Mouse (Mus musculus) heart, postnatal 0 days (tissue): ENCODE data around the gene Smim15. TPM values are rescaled to one million over a fixed set of nuclear protein-coding genes. Genes with fewer than 3 reads are reported as not detected.

Experiments used
- ATAC-seq: fragments of 200-750 bp; cut with Nextera tagmentation; 2 replicates; pipeline ENCODE4 v1.8.0; 2017; ENCODE audit warnings: low read depth, moderate number of reproducible peaks, moderate library complexity; ENCODE audit not compliant: insufficient read depth
- DNase-seq: peaks from one replicate; pipeline ENCODE4 v3.0.0-alpha.2; 2016; ENCODE audit warnings: low spot score
- H3K27ac ChIP-seq: fragments of 300-500 bp; sonication (generic); 2 replicates; pipeline ENCODE4 v1.5.1; 2014; ENCODE audit warnings: low read depth, mild to moderate bottlenecking
- H3K27me3 ChIP-seq: fragments of 300-500 bp; sonication (generic); 2 replicates; pipeline ENCODE4 v1.6.1; 2014; ENCODE audit warnings: low read length, mixed read lengths; ENCODE audit not compliant: control insufficient read depth, insufficient read depth
- H3K36me3 ChIP-seq: fragments of 300-500 bp; sonication (generic); replicated peaks from 2 replicates; pipeline ENCODE4 v1.6.1; 2014; ENCODE audit warnings: low read length, mixed read lengths; ENCODE audit not compliant: control insufficient read depth, insufficient read depth
- H3K4me1 ChIP-seq: fragments of 300-500 bp; sonication (generic); 2 replicates; pipeline ENCODE4 v1.6.1; 2014; ENCODE audit warnings: antibody characterized with exemption; ENCODE audit not compliant: control insufficient read depth, insufficient read depth
- H3K4me2 ChIP-seq: fragments of 300-500 bp; sonication (generic); 2 replicates; pipeline ENCODE4 v1.6.1; 2014; ENCODE audit warnings: low read depth, mild to moderate bottlenecking, low read length, moderate library complexity
- H3K4me3 ChIP-seq: fragments of 300-500 bp; sonication (generic); 2 replicates; pipeline ENCODE4 v1.5.1; 2014; ENCODE audit warnings: low read depth, low read length
- H3K9ac ChIP-seq: fragments of 300-500 bp; sonication (generic); replicated peaks from 2 replicates; pipeline ENCODE4 v1.6.1; 2014; ENCODE audit warnings: low read depth, low read length, mixed read lengths
- H3K9me3 ChIP-seq: fragments of 300-500 bp; sonication (generic); replicated peaks from 2 replicates; pipeline ENCODE4 v1.6.1; 2016; ENCODE audit warnings: low read length; ENCODE audit not compliant: control insufficient read depth
- CTCF ChIP-seq: IDR thresholded peaks from 2 replicates; pipeline ENCODE4 v1.5.1; 2016; ENCODE audit warnings: antibody characterized with exemption, control low read depth, low read depth
- EP300 ChIP-seq: IDR thresholded peaks from 2 replicates; pipeline ENCODE4 v1.6.1; 2016; ENCODE audit warnings: antibody characterized with exemption, low read depth
- WGBS: fragments of 180-500 bp; shearing (Covaris S2); extraction: QIAGEN DNeasy Blood & Tissue Kit; methylation state at CpG from one replicate; pipeline ENCODE4 v1.1.7; 2014; 5-methylcytosine and 5-hydroxymethylcytosine counted together
- polyA plus RNA-seq: library from polyadenylated mRNA; unstranded; fragments of >200 nt; fragmentation: Nextera tagmentation; extraction: Ambion mirVana; gene quantifications from 2 replicates; pipeline ENCODE4 v1.2.1, GENCODE M21; 2015
- total RNA-seq: library from RNA; depleted of rRNA; stranded (reverse); fragments of >200 nt; gene quantifications from 2 replicates; pipeline ENCODE4 v1.2.3, GENCODE M21; 2014; ENCODE audit warnings: low replicate concordance

Gene Smim15
- total and polyA plus RNA-seq, 2 experiments from 2014 or later: 23.0 to 50.7 TPM

DNA sequence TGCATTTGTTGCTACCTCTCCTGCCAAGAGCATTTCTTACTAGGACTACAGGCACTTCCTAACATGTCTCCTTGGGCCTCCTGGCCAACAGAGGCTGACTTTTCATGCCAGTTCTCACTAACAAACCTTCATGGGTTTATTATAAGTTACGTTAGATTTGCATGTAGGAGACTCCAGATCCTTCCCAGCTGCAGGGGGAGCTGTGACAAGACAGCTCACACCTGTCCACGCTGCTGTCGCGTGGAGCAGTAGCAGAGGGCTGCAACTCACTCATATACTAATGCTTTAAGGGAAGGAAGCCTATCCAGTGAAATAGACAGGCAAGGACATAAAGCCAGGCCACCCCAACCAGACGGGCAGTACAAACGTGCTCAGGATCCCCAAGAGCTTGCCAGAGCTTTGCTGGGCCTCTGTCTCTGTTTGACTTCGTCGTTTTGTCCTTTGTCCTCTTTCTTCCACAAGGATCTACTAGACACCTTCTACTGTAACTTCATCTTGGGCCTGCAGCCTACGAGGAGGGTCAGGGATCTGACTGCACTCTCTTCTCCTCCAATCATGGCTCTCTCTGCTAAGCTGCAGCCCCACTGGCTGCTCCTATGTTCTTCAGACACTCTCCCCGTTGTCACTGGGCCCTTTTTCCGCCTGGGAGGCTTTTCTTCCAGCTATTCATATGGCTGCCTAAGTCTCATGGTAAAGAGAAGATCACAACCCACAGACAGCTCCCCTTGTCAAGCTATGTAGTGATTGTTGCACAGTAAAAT lies 19.3 kb downstream of the Smim15 start:
- Histone ChIP-seq H3K9me3 (no peaks in the 10 kb centered on the region), H3K4me3 (no peak overlapping the region), H3K27me3 (no peaks in the 10 kb centered on the region), H3K27ac (no peak overlapping the region), H3K36me3 (no peaks in the 10 kb centered on the region), H3K4me1 (no peaks in the 10 kb centered on the region), H3K4me2 (no peak overlapping the region), H3K9ac (no peak overlapping the region)
- ATAC-seq (no peak), DNase-seq (no peak)
- 78% methylated on average over 11 of the region's 11 CpGs for WGBS
- TF ChIP-seq CTCF: no peak
- no peak for TF ChIP-seq EP300

- no peak for ATAC-seq
- no peaks in the 10 kb centered on the region for H3K9me3 ChIP-seq
- no peak overlapping the region for H3K4me2 ChIP-seq
- no peaks in the 10 kb centered on the region for H3K36me3 ChIP-seq
- no peaks in the 10 kb centered on the region for H3K4me1 ChIP-seq
- no peak overlapping the region for H3K4me3 ChIP-seq
- no peak for TF ChIP-seq CTCF
- no peak overlapping the region for H3K27ac ChIP-seq
- no peaks in the 10 kb centered on the region for H3K27me3 ChIP-seq
- no peak overlapping the region for H3K9ac ChIP-seq
- no peak for DNase-seq
- WGBS: 84% methylated on average over 6 of the region's 6 CpGs
Measured at GRCm38 (mm10) chr13:108064331-108064730, 20.1 kb downstream of the Smim15 start.

DNA sequence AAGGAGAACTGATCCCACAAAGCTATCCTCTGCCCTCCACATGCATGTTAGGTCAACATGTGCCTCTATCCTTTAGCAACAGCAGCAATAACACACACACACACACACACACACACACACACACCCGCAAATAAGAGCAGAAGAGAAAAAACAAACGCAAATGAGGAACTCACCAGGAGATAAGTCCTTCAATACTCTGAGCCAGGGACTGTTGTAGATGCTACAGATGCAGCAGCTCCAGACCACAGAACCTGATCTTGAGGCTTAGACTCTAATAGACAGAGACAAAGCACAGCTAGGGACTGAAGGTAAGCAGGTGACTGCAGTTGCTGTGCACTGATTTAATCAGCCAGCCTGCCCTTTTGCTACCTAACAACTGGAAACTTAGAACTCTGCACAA lies 21.8 kb downstream of the Smim15 start:
- H3K4me3 ChIP-seq: no peak overlapping the region
- H3K9ac ChIP-seq: no peak overlapping the region
- H3K27me3 ChIP-seq: no peaks in the 10 kb centered on the region
- no peak overlapping the region for H3K27ac ChIP-seq
- H3K4me2 ChIP-seq: no peak overlapping the region
- DNase-seq (no peak), ATAC-seq (no peak)
- H3K36me3 ChIP-seq: no peaks in the 10 kb centered on the region
- TF ChIP-seq EP300: no peak
- TF ChIP-seq CTCF: no peak
- 64% methylated on average over 2 of the region's 2 CpGs for WGBS
- H3K4me1 ChIP-seq: no peaks in the 10 kb centered on the region
- no peaks in the 10 kb centered on the region for H3K9me3 ChIP-seq

GRCm38 (mm10) chr13:108069151-108069550 lies 24.9 kb downstream of the Smim15 start:
- no peak overlapping the region for H3K4me2 ChIP-seq
- H3K4me3 ChIP-seq: no peak overlapping the region
- H3K9me3 ChIP-seq: no peaks in the 10 kb centered on the region
- H3K27me3 ChIP-seq: no peaks in the 10 kb centered on the region
- H3K9ac ChIP-seq: no peak overlapping the region
- no peak overlapping the region for H3K27ac ChIP-seq
- no peak for DNase-seq
- no peak for ATAC-seq
- 50% methylated on average over 4 of the region's 4 CpGs for WGBS
- no peak for TF ChIP-seq CTCF
- TF ChIP-seq EP300: no peak
- no peaks in the 10 kb centered on the region for H3K36me3 ChIP-seq
- no peaks in the 10 kb centered on the region for H3K4me1 ChIP-seq

DNA sequence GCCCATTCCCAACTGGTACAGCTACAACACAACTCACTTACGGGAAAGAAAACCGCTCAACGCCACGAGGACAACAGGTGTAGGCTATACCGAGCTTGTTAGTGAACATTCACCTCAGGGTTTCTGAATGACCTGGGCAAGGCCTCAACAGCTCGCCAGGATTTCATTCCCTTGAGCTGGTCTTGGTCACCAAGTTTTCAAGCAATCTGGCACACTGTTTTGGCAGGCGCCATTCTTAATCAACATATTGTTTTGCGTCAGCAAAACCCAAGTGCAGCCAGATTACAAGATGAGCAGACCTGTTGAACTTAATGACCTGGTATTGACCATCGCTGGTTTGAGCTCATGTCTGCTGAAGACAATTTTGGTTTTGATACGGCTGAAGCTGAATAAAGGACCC lies 25.9 kb downstream of the Smim15 start:
- Histone ChIP-seq H3K9me3 (no peaks in the 10 kb centered on the region), H3K27ac (no peak overlapping the region), H3K4me3 (no peak overlapping the region), H3K4me1 (no peaks in the 10 kb centered on the region), H3K27me3 (no peaks in the 10 kb centered on the region), H3K36me3 (no peaks in the 10 kb centered on the region), H3K9ac (no peak overlapping the region), H3K4me2 (no peak overlapping the region)
- 93% methylated on average over 10 of the region's 10 CpGs for WGBS
- no peak for ATAC-seq
- no peak for TF ChIP-seq EP300
- no peak for TF ChIP-seq CTCF
- DNase-seq: no peak

- H3K36me3 ChIP-seq: no peaks in the 10 kb centered on the region
- TF ChIP-seq EP300: no peak
- TF ChIP-seq CTCF: no peak
- DNase-seq: no peak
- H3K27ac ChIP-seq: no peak overlapping the region
- H3K4me2 ChIP-seq: no peak overlapping the region
- no peak for ATAC-seq
- no peak overlapping the region for H3K4me3 ChIP-seq
- H3K9me3 ChIP-seq: no peaks in the 10 kb centered on the region
- no peaks in the 10 kb centered on the region for H3K27me3 ChIP-seq
- WGBS: 76% methylated on average over 6 of the region's 6 CpGs
- no peaks in the 10 kb centered on the region for H3K4me1 ChIP-seq
- H3K9ac ChIP-seq: no peak overlapping the region
Measured at GRCm38 (mm10) chr13:108077476-108077875, 33.2 kb downstream of the Smim15 start.
